Mouse (Mus musculus): Measurements from ENCODE around the gene Tspan4.

DNA sequence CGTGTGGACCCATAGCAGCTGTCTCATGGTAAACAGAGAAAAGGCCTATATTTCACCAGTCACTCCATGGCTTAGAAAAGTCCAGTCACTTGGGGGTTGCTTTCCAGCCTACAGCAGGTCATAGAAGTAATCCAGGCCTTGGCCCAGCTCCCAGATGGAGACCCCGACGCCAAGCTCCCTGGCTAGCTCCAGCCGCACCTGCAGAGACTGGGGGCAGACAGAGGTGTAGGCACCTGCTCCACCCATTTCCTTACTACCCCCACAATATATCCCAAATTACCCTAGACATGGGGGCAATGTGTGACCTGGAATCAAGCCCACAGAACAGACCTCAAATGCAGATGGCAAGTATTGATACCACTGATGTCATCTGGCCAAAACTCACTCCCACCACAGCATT, 20.9 kb downstream of the Tspan4 start:
- no peak for TF ChIP-seq CTCF (IDR thresholded peaks at IDR 0.05)
- TF ChIP-seq EP300 (IDR thresholded peaks at IDR 0.05) = no peak

All from lung, postnatal 0 days (tissue).